Mouse (Mus musculus): ENCODE results near the gene Cs. TPM values are rescaled to one million over a fixed set of nuclear protein-coding genes. Genes with fewer than 3 reads are reported as not detected.

The Cs gene
- polyA plus RNA-seq, 1 experiment: 150 TPM

DNA sequence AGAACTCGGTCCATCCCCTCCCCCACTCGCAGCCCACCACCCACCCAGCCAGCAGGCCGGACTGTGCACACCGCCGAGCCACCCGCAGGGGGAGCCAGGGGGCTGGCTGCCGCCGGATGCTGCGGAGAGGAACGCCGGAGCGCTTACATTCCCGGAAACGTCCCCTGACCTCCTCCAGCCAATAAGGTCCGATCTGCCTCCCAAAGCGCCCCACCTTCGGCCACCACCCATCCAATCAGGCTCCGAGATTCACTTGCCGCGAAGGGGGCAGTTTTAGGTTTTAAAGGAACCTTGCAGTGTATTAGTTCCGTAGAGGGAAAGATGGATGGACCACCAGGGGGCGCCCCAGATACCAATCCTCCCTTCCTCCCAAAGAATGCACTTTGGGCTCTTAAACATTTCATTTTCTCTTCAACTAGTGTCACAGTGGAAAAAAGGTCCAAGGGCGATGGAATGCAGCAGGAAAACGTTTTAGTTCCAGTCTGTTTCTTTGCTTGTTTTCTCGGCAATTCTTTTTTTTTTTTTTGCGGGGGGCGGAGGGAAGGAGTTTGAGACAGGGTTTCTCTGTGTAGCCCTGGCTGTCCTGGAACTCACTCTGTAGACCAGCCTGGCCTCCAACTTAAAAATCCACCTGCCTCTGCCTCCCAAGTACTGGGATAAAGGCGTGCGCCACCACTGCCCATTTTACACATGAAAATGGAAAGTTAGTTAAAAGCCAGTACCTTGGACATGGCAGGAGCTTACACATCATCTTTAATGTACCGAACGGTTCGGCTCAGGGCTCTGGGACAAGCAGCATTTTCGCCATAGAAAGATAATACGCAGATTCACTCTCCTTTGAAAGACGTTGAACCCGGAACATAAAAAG is 72.4 kb downstream of the Cs start:
- Histone ChIP-seq H3K4me1 (ENCODE audit: control insufficient read depth, insufficient read depth, low read length) (peaks cover 18% of the 10 kb centered on the region), H3K4me3 (replicated peaks; ENCODE audit: extremely low read depth, low read depth, low read length) (peak overlapping the region; percentile 89)
- peak; percentile 91 for DNase-seq
- peak; percentile 51 for TF ChIP-seq CTCF (IDR thresholded peaks at IDR 0.05; ENCODE audit: insufficient read depth, low read length)
- TF ChIP-seq POLR2A (IDR thresholded peaks at IDR 0.05; ENCODE audit: borderline replicate concordance, extremely low read depth, low read depth, low read length): peak; percentile 47; the same call in 1 of the 2 replicates
- WGBS: 3% methylated on average over 36 of the region's 36 CpGs

DNA sequence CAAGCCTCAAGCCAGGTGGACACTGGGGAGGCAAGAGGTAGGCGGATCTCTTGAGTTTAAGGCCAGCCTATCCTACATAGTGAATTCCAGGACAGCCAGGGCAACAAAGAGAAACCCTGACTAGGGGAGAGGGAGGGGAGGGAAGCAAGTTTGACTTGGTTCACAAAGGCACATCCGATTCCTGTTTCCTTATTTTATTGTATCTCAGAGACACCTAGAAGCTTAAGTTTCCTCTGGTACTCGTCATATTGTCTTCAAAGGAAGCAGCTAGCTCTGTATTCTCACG is 73.0 kb downstream of the Cs start:
- no peak for DNase-seq
- 14% methylated on average over 4 of the region's 4 CpGs for WGBS

DNA sequence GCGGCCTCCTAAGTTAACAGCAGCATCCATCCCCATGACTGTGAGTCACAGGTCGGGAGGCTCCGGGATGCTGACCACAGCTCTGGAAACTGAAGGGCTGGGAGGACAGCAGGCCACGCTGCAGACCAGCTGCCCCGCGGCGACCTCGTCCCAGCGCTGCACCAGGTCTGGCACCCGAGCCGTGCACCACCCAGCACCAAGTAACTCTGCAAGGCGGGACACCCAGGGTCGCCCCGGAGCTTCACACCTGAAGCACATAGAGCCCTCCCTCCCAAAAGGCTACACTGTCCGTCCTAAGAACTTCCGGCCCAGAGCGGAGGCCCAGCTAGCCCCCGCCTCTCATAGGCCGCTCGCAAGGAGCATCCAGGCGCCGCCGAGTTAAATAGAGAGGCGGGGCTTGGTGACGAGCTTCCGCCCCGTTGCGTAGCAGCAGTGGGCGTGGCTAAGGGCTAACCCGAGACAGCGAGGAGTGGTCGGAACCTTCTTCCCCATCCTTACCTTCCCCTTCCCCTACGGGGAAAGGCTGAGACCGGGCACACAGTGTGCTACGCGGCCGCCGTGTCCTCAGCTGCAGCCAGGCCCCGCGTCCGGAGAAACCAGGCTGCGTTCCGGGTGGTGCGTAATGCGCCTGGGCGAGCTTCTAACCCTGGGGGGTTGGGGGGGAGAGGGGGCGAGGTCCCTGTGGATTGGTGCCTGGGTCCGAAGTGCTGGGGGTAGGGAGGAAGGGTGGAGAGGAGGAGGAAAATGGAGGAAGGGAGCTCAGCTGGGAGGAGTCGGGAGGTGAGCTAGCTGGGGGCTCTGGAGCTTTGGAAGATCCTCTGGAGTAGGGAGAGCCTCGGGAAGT is 73.9 kb downstream of the Cs start, which contains the start of the genes Nabp2 and Rnf41:
TSS of gene Nabp2 (minus strand) at position 282 of the 844 bp plus-strand sequence.
TSS of gene Rnf41 (plus strand) at position 447 of the 844 bp plus-strand sequence.
- Histone ChIP-seq H3K4me1 (ENCODE audit: control insufficient read depth, insufficient read depth, low read length) (peaks cover 18% of the 10 kb centered on the region), H3K4me3 (replicated peaks; ENCODE audit: extremely low read depth, low read depth, low read length) (peak within 1 kb of the TSS; percentile 94)
- TF ChIP-seq POLR2A (IDR thresholded peaks at IDR 0.05; ENCODE audit: borderline replicate concordance, extremely low read depth, low read depth, low read length) (peak; percentile 83; the same call in 1 of the 2 replicates), CTCF (IDR thresholded peaks at IDR 0.05; ENCODE audit: insufficient read depth, low read length) (no peak)
- DNase-seq: peak; percentile 98
- under 1% methylated on average over 50 of the region's 50 CpGs for WGBS

More for the DNA sequence above, 73.0 kb downstream of the Cs start:
- Histone ChIP-seq H3K4me3 (replicated peaks; ENCODE audit: extremely low read depth, low read depth, low read length) (no peak overlapping the region), H3K4me1 (ENCODE audit: control insufficient read depth, insufficient read depth, low read length) (peaks cover 18% of the 10 kb centered on the region)
- TF ChIP-seq POLR2A (IDR thresholded peaks at IDR 0.05; ENCODE audit: borderline replicate concordance, extremely low read depth, low read depth, low read length) (no peak), CTCF (IDR thresholded peaks at IDR 0.05; ENCODE audit: insufficient read depth, low read length) (no peak)

DNA sequence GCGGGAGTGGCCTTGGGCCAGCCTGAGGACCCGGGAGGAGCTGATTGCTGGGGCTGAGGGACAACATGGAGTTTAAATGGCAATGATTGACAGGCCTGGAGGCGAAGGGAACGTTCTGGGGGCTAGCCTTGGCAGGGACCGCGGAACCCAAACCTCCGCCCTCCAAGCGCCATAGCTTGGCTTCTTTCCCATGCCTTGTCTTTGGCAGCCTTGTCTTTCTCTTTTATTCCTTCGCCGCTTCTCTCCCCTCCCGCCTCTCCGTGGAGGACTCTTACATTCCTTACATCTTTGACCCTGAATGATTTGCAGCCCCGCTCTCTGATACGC is 74.5 kb downstream of the Cs start:
- Histone ChIP-seq H3K4me3 (replicated peaks; ENCODE audit: extremely low read depth, low read depth, low read length) (peak overlapping the region; percentile 94), H3K4me1 (ENCODE audit: control insufficient read depth, insufficient read depth, low read length) (peaks cover 18% of the 10 kb centered on the region)
- WGBS: under 1% methylated on average over 14 of the region's 14 CpGs
- TF ChIP-seq POLR2A (IDR thresholded peaks at IDR 0.05; ENCODE audit: borderline replicate concordance, extremely low read depth, low read depth, low read length) (no peak), CTCF (IDR thresholded peaks at IDR 0.05; ENCODE audit: insufficient read depth, low read length) (no peak)
- no peak for DNase-seq

Other genes starting within 250 kb of the Cs start
- gene Baz2a, start 246.2 kb upstream of the Cs start, polyA plus RNA-seq (2012; rRNA removed): 26.9 and 40.7 TPM in 2 replicates
- gene Rbms2, start 157.4 kb upstream of the Cs start, polyA plus RNA-seq (2012; rRNA removed): 103 and 116 TPM in 2 replicates
- 1.5 and 2.4 TPM in 2 replicates for gene Gls2, start 143.3 kb upstream of the Cs start, polyA plus RNA-seq (2012; rRNA removed)
- 5.6 and 9.9 TPM in 2 replicates for gene Spryd4, start 125.9 kb upstream of the Cs start, polyA plus RNA-seq (2012; rRNA removed)
- gene Mip, start 111.9 kb upstream of the Cs start, polyA plus RNA-seq (2012; rRNA removed): not detected in 2 replicates
- 7.8 and 7.9 TPM in 2 replicates for gene Timeless, start 105.7 kb upstream of the Cs start, polyA plus RNA-seq (2012; rRNA removed)
- gene Apon, start 83.6 kb upstream of the Cs start, polyA plus RNA-seq (2012; rRNA removed): 0.08 and 0.27 TPM in 2 replicates
- 0.32 and 0.75 TPM in 2 replicates for gene Apof, start 69.1 kb upstream of the Cs start, polyA plus RNA-seq (2012; rRNA removed)
- gene Stat2, start 67.2 kb upstream of the Cs start, polyA plus RNA-seq (2012; rRNA removed): 30.8 and 34.4 TPM in 2 replicates
- gene Il23a, start 39.0 kb upstream of the Cs start, polyA plus RNA-seq (2012; rRNA removed): 0.08 TPM in 1 of 2 replicates, not detected in the other
- gene Pan2, start 34.4 kb upstream of the Cs start, polyA plus RNA-seq (2012; rRNA removed): 22.8 and 30.7 TPM in 2 replicates
- 32.0 and 55.9 TPM in 2 replicates for gene Cnpy2, start 15.3 kb upstream of the Cs start, polyA plus RNA-seq (2012; rRNA removed)
- 28.9 and 48.7 TPM in 2 replicates for gene Coq10a, start 31.3 kb downstream of the Cs start, polyA plus RNA-seq (2012; rRNA removed)
- gene Ankrd52, start 39.4 kb downstream of the Cs start, polyA plus RNA-seq (2012; rRNA removed): 24.5 and 31.6 TPM in 2 replicates
- gene Slc39a5, start 63.5 kb downstream of the Cs start, polyA plus RNA-seq (2012; rRNA removed): 0.42 TPM in 1 of 2 replicates, not detected in the other
- gene Nabp2, start 73.8 kb downstream of the Cs start, polyA plus RNA-seq (2012; rRNA removed): 22.1 and 23.4 TPM in 2 replicates
- gene Rnf41, start 73.9 kb downstream of the Cs start, polyA plus RNA-seq (2012; rRNA removed): 24.4 and 25.5 TPM in 2 replicates
- 99.8 TPM in 2 replicates for gene Smarcc2, start 121.5 kb downstream of the Cs start, polyA plus RNA-seq (2012; rRNA removed)
- 771 and 1,159 TPM in 2 replicates for gene Myl6, start 156.4 kb downstream of the Cs start, polyA plus RNA-seq (2012; rRNA removed)
- gene Myl6b, start 161.0 kb downstream of the Cs start, polyA plus RNA-seq (2012; rRNA removed): 1.9 and 2.0 TPM in 2 replicates
- gene Esyt1, start 188.1 kb downstream of the Cs start, polyA plus RNA-seq (2012; rRNA removed): 94.9 and 97.2 TPM in 2 replicates
- 13.2 and 15.1 TPM in 2 replicates for gene Zc3h10, start 210.0 kb downstream of the Cs start, polyA plus RNA-seq (2012; rRNA removed)
- gene Rpl41, start 211.6 kb downstream of the Cs start, polyA plus RNA-seq (2012; rRNA removed): 1,224 and 1,373 TPM in 2 replicates
- 13.7 and 23.9 TPM in 2 replicates for gene Pa2g4, start 228.3 kb downstream of the Cs start, polyA plus RNA-seq (2012; rRNA removed)